Mouse (Mus musculus): ENCODE measurements around the gene Fuca1. TPM values are rescaled to one million over a fixed set of nuclear protein-coding genes. Genes with fewer than 3 reads are reported as not detected.
A peak's percentile ranks its signal among the peaks of the same experiment; 100 is the strongest.

The Fuca1 gene
- polyA plus RNA-seq, 1 experiment from 2014 or later: 54.7 TPM

DNA sequence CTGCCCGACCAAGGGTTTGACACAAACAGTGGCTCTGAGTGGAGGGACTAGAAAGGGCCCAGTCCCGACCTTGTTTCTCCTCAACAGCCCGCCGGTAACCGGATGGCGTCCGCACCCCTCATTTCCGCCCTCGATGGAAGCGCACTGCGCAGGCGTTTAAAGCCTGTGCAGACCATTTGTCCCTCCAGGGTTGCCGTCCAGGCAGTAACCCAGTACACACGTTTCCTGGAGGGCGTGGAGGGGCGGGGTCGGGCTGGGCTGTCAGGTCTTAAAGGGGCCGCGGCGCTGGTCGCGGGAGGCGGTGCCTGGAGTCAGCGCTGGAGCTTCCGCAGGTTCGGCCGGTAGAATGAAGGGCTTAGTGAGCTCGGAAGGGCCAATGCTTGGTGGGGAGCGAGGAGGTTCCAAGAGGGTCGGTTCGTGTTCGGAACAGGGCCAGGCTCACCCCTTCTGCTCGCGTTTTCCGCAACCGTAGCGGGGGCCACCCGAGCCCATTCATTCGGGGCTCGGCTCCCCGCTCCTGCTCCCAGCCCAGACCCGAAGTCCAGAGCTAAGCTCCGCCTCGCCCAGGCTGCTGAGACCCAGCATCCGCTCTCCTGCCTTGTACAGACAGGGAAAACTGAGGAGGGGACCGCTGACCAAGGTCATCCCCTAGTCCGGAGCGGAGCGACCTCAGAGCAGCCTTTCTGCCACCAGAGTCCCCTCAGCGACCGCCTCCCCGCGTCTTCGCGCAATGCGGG, 43.1 kb downstream of the Fuca1 start, which contains the start of gene Gale:
TSS of gene Gale (plus strand) at position 271 of the 737 bp plus-strand sequence.
- under 1% methylated on average over 56 of the region's 56 CpGs for WGBS
- peak within 1 kb of the TSS; percentile 88 for H3K27ac ChIP-seq (replicated peaks)
- no peaks in the 10 kb centered on the region for H3K9me3 ChIP-seq
- peak within 1 kb of the TSS; percentile 75 for H3K4me3 ChIP-seq
- ATAC-seq (ENCODE audit: low FRiP score, low read depth): peak; percentile 92
- peaks cover 19% of the 10 kb centered on the region for H3K4me1 ChIP-seq
- 0 out of 2 replicates have a peak, but pooled peaks cover 4% of the 10 kb centered on the region for H3K27me3 ChIP-seq
- H3K4me2 ChIP-seq (replicated peaks): peak within 1 kb of the TSS; percentile 96
- H3K9ac ChIP-seq (replicated peaks): peak within 1 kb of the TSS; percentile 86
- peaks cover 49% of the 10 kb centered on the region for H3K36me3 ChIP-seq

DNA sequence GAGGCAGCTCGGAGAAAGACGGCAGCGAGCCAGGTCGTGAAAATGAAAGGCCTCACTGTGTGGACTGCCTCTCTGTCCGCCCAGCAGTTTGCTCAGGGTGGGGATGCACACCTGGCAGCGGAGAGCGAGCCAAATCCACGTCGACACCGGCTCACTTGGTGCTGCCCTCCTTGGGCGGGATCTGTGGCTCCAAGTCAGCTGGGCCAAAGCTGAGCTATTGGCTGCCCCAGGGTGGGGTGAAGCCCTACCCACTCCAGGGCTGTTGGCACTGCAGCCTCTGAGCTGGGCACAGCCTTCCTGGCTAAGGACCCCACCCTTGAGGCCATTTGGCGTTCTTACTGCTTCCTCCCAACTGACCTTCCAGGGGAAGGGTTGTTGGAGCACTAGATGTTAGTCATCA, 43.9 kb downstream of the Fuca1 start:
- ATAC-seq (ENCODE audit: low FRiP score, low read depth): no peak
- Histone ChIP-seq H3K36me3 (peaks cover 50% of the 10 kb centered on the region), H3K4me1 (peaks cover 19% of the 10 kb centered on the region), H3K4me2 (replicated peaks) (peak overlapping the region; percentile 96), H3K27me3 (0 out of 2 replicates have a peak, but pooled peaks cover 4% of the 10 kb centered on the region), H3K4me3 (peak overlapping the region; percentile 75), H3K9ac (replicated peaks) (peak overlapping the region; percentile 86), H3K9me3 (no peaks in the 10 kb centered on the region), H3K27ac (replicated peaks) (0 out of 2 replicates have a peak overlapping the region, but pooled peaks have one; percentile 63)
- 5% methylated on average over 12 of the region's 12 CpGs for WGBS

GRCm38 (mm10) chr4:135965113-135965512, 44.6 kb downstream of the Fuca1 start:
- Histone ChIP-seq H3K36me3 (peaks cover 54% of the 10 kb centered on the region), H3K4me3 (no peak overlapping the region), H3K9ac (replicated peaks) (0 out of 2 replicates have a peak overlapping the region, but pooled peaks have one; percentile 86), H3K9me3 (no peaks in the 10 kb centered on the region), H3K4me2 (replicated peaks) (no peak overlapping the region), H3K27me3 (0 out of 2 replicates have a peak, but pooled peaks cover 4% of the 10 kb centered on the region), H3K27ac (replicated peaks) (no peak overlapping the region), H3K4me1 (peaks cover 23% of the 10 kb centered on the region)
- WGBS: 85% methylated on average over 9 of the region's 9 CpGs
- no peak for ATAC-seq (ENCODE audit: low FRiP score, low read depth)

DNA sequence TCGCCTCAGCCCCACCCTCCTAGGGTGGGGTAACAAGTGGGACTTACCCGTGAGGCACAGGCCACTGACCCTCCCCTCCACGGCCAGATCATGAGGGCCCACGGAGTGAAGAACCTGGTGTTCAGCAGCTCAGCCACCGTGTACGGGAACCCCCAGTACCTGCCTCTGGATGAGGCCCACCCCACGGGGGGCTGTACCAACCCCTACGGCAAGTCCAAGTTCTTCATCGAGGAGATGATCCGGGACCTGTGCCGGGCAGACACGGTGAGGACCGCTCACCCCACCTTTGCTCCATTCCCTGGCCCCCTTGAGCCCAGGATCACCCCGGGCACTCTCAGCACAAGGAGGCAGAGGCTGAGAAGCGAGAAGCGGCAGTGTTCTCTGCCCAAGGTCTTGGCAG, 45.7 kb downstream of the Fuca1 start:
- Histone ChIP-seq H3K36me3 (peaks cover 62% of the 10 kb centered on the region), H3K4me2 (replicated peaks) (no peak overlapping the region), H3K9me3 (no peaks in the 10 kb centered on the region), H3K9ac (replicated peaks) (no peak overlapping the region), H3K27me3 (0 out of 2 replicates have a peak, but pooled peaks cover 4% of the 10 kb centered on the region), H3K4me3 (no peak overlapping the region), H3K27ac (replicated peaks) (no peak overlapping the region), H3K4me1 (peaks cover 33% of the 10 kb centered on the region)
- ATAC-seq (ENCODE audit: low FRiP score, low read depth): no peak
- 90% methylated on average over 16 of the region's 16 CpGs for WGBS

DNA sequence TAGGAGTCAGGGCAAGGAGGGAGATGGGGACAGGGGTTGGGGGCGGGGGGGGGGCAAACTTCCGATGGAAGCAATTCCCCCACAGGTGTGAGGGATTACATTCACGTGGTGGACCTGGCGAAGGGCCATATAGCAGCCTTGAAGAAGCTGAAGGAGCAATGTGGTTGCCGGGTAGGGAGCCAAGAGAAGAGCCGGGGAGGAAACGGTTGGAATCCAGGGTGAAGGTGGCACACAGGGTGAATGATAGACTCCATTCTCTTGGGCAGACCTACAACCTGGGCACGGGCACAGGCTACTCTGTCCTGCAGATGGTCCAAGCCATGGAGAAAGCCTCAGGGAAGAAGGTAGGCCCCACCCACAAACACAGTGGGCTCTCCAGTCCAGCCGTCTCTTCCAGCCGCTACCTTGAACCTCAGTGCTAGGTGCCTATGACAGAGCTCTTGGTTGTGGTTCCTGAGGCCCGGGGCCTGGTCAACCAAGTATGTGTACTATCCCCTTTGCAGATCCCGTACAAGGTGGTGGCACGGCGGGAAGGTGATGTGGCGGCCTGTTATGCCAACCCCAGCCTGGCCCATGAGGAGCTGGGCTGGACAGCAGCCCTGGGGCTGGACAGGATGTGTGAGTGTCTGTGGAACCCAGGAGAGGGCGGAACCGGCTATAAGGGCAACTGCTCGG, 46.7 kb downstream of the Fuca1 start:
- H3K27ac ChIP-seq (replicated peaks): no peak overlapping the region
- peaks cover 54% of the 10 kb centered on the region for H3K36me3 ChIP-seq
- H3K9ac ChIP-seq (replicated peaks): no peak overlapping the region
- no peaks in the 10 kb centered on the region for H3K9me3 ChIP-seq
- H3K4me1 ChIP-seq: peaks cover 39% of the 10 kb centered on the region
- no peak overlapping the region for H3K4me2 ChIP-seq (replicated peaks)
- 0 out of 2 replicates have a peak, but pooled peaks cover 4% of the 10 kb centered on the region for H3K27me3 ChIP-seq
- no peak for ATAC-seq (ENCODE audit: low FRiP score, low read depth)
- H3K4me3 ChIP-seq: no peak overlapping the region
- WGBS: 96% methylated on average over 18 of the region's 18 CpGs

DNA sequence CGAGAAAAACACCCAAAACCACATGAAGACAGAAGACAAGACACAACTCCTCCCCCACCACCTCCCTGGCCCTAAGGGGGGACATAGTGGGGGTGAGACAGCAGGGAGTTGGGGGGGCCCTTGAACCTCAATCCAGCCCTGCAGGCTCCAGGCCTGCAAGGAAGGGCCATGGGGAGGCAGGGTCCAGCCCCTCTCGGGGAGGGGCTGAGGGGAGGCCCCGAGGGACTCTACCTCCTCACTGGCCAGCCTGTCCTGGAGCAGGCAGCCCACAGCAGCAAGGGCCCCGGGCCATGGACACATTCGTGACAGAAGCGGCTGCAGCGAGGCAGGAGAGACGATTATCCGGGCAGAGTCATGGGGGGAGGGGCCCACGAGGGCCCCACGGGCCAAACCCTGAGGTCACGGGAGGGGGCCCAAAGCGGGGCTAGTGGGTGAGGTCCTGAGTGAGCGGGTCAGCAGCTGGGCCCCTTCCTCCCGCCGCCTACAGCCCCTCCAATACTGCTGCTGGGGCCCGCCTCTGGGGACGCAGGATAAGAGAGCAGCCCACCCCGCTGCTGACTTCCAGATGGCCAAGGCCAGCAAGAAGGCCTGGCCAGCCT, 47.8 kb downstream of the Fuca1 start:
- H3K4me2 ChIP-seq (replicated peaks): no peak overlapping the region
- WGBS: 68% methylated on average over 16 of the region's 19 CpGs
- 0 out of 2 replicates have a peak, but pooled peaks cover 4% of the 10 kb centered on the region for H3K27me3 ChIP-seq
- no peak overlapping the region for H3K27ac ChIP-seq (replicated peaks)
- H3K4me3 ChIP-seq: no peak overlapping the region
- H3K9me3 ChIP-seq: no peaks in the 10 kb centered on the region
- H3K4me1 ChIP-seq: peaks cover 39% of the 10 kb centered on the region
- no peak overlapping the region for H3K9ac ChIP-seq (replicated peaks)
- peaks cover 54% of the 10 kb centered on the region for H3K36me3 ChIP-seq
- no peak for ATAC-seq (ENCODE audit: low FRiP score, low read depth)

GRCm38 (mm10) chr4:135969070-135969750, 48.7 kb downstream of the Fuca1 start:
- H3K4me3 ChIP-seq: no peak overlapping the region
- WGBS: 93% methylated on average over 13 of the region's 13 CpGs
- H3K9me3 ChIP-seq: no peaks in the 10 kb centered on the region
- peaks cover 58% of the 10 kb centered on the region for H3K36me3 ChIP-seq
- H3K27ac ChIP-seq (replicated peaks): no peak overlapping the region
- 0 out of 2 replicates have a peak, but pooled peaks cover 4% of the 10 kb centered on the region for H3K27me3 ChIP-seq
- peaks cover 35% of the 10 kb centered on the region for H3K4me1 ChIP-seq
- no peak for ATAC-seq (ENCODE audit: low FRiP score, low read depth)
- no peak overlapping the region for H3K4me2 ChIP-seq (replicated peaks)
- 0 out of 2 replicates have a peak overlapping the region, but pooled peaks have one; percentile 15 for H3K9ac ChIP-seq (replicated peaks)

- 0 out of 2 replicates have a peak overlapping the region, but pooled peaks have one; percentile 0 for H3K4me3 ChIP-seq
- H3K4me2 ChIP-seq (replicated peaks): 0 out of 2 replicates have a peak overlapping the region, but pooled peaks have one; percentile 99
- H3K9me3 ChIP-seq: no peaks in the 10 kb centered on the region
- H3K27ac ChIP-seq (replicated peaks): no peak overlapping the region
- H3K9ac ChIP-seq (replicated peaks): no peak overlapping the region
- H3K36me3 ChIP-seq: peaks cover 71% of the 10 kb centered on the region
- H3K4me1 ChIP-seq: peaks cover 28% of the 10 kb centered on the region
- H3K27me3 ChIP-seq: no peaks in the 10 kb centered on the region
- WGBS: 96% methylated on average over 11 of the region's 11 CpGs
- no peak for ATAC-seq (ENCODE audit: low FRiP score, low read depth)
Measured at GRCm38 (mm10) chr4:135970585-135970984, 50.0 kb downstream of the Fuca1 start.

DNA sequence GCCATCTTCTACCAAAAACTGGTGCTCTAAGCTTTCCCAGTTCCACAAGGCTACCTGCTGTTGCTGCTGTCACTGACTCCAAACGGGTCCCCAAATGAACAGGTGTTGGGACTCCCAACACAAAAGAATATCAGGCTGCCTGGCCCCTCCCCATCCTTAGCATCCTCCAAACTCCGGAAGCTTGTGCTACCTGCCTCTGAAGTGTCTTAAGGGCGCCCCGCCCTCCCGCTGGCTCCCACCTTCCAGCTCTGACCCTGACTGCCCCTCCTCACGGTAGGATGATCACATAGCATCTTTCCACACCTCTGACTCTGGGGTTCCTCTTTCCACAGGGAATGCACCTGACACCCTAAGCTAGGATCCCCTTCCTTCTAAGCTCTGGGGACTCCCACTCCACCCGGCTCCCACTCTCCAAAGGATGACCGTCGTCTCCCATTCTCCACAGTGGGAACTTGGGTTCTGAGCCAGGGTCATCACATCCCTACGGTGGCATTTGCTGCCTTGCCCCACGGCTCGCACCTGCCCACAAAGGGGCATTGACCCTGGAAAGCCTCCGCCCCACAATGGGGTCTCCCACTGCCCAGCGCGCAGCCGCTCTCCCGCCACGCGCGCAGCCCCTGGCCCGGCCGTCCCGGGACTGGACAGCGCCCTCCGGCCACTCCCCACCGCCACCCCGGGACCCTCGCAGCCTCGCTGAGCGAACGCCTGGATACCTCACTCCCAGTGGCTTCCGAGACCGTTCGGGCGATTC, 51.4 kb downstream of the Fuca1 start:
- Histone ChIP-seq H3K36me3 (peaks cover 71% of the 10 kb centered on the region), H3K9me3 (no peaks in the 10 kb centered on the region), H3K27ac (replicated peaks) (peak overlapping the region; percentile 71), H3K4me1 (peaks cover 28% of the 10 kb centered on the region), H3K4me3 (peak overlapping the region; percentile 96), H3K9ac (replicated peaks) (peak overlapping the region; percentile 96), H3K4me2 (replicated peaks) (peak overlapping the region; percentile 99), H3K27me3 (no peaks in the 10 kb centered on the region)
- WGBS: under 1% methylated on average over 35 of the region's 35 CpGs
- peak; percentile 17; the same call in 1 of the 2 replicates for ATAC-seq (ENCODE audit: low FRiP score, low read depth)

GRCm38 (mm10) chr4:135972556-135972906, 52.0 kb downstream of the Fuca1 start, which contains the start of gene Lypla2:
Gene Lypla2, minus strand, starts transcription at chr4:135972626.
- Histone ChIP-seq H3K4me1 (peaks cover 28% of the 10 kb centered on the region), H3K27me3 (no peaks in the 10 kb centered on the region), H3K4me2 (replicated peaks) (peak within 1 kb of the TSS; percentile 99), H3K36me3 (peaks cover 69% of the 10 kb centered on the region), H3K9me3 (no peaks in the 10 kb centered on the region), H3K27ac (replicated peaks) (peak within 1 kb of the TSS; percentile 71), H3K9ac (replicated peaks) (peak within 1 kb of the TSS; percentile 96), H3K4me3 (peak within 1 kb of the TSS; percentile 96)
- WGBS: under 1% methylated on average over 19 of the region's 19 CpGs
- ATAC-seq (ENCODE audit: low FRiP score, low read depth): peak; percentile 79
